Mouse (Mus musculus) MEL (cell line): ENCODE measurements around the gene Prcd.

Source experiments
- CTCF ChIP-seq, 3 experiments: IDR thresholded peaks in 2 of 3; conservative IDR thresholded peaks in 1 of 3; 2 replicates each; pipeline ENCODE4 v1.5.1; 2011 to 2012; ENCODE audit warnings: low read length in 3 of 3, low read depth in 2 of 3, mild to moderate bottlenecking in 2 of 3, improper control_type of control experiment in 1 of 3, inconsistent platforms in 1 of 3, mixed read lengths in 1 of 3, moderate library complexity in 1 of 3; ENCODE audit not compliant: control insufficient read depth in 1 of 3, insufficient read depth in 1 of 3, poor library complexity in 1 of 3, severe bottlenecking in 1 of 3
- EP300 ChIP-seq, 2 experiments: IDR thresholded peaks; 2 replicates each; pipeline ENCODE4 v1.6.1; 2011; ENCODE audit warnings: improper control_type of control experiment in 2 of 2, low read length in 2 of 2, low read depth in 1 of 2, mild to moderate bottlenecking in 1 of 2
- MAFK ChIP-seq: IDR thresholded peaks from 2 replicates; pipeline ENCODE4 v1.6.1; 2011; ENCODE audit warnings: low read depth, mild to moderate bottlenecking, low read length, improper control_type of control experiment, borderline replicate concordance
- POLR2A ChIP-seq, 2 experiments: IDR thresholded peaks; 2 replicates each; pipeline ENCODE4 v1.6.1; 2011 to 2012; ENCODE audit warnings: low read length in 2 of 2, mild to moderate bottlenecking in 2 of 2, control low read depth in 1 of 2, improper control_type of control experiment in 1 of 2, low read depth in 1 of 2, moderate library complexity in 1 of 2; ENCODE audit not compliant: control insufficient read depth in 1 of 2, insufficient read depth in 1 of 2, poor library complexity in 1 of 2
- ZKSCAN1 ChIP-seq: IDR thresholded peaks from 2 replicates; pipeline ENCODE4 v1.6.1; 2012; ENCODE audit warnings: low read depth, mild to moderate bottlenecking, inconsistent platforms, low read length, improper control_type of control experiment, moderate library complexity

GRCm38 (mm10) chr11:116683777-116684176, 30.4 kb downstream of the Prcd start:
- TF ChIP-seq MAFK (no peak), CTCF (IDR thresholded peaks at IDR 0.05 in 2 of 3, conservative IDR thresholded peaks at IDR 0.05 in 1 of 3; ENCODE audit: control insufficient read depth in 1 of 3, insufficient read depth in 1 of 3, low read depth in 2 of 3, low read length in 3 of 3, poor library complexity in 1 of 3, severe bottlenecking in 1 of 3) (no peak), POLR2A (IDR thresholded peaks at IDR 0.05; ENCODE audit: control insufficient read depth in 1 of 2, insufficient read depth in 1 of 2, low read depth in 1 of 2, low read length in 2 of 2, poor library complexity in 1 of 2) (no peak), ZKSCAN1 (no peak), EP300 (IDR thresholded peaks at IDR 0.05; ENCODE audit: low read depth in 1 of 2, low read length in 2 of 2) (no peak)
